Mouse (Mus musculus) adrenal gland, postnatal 14 days (tissue): ENCODE results near the gene Rock2. TPM values are rescaled to one million over a fixed set of nuclear protein-coding genes. Genes with fewer than 3 reads are reported as not detected.
"Not testable (repeated sequence)": the region's sequence is repeated elsewhere in the genome, so short reads cannot be mapped to it uniquely, and the experiment has no call there.

Experiments
- DNase-seq: peaks from one replicate; pipeline ENCODE4 v3.0.0; 2021; ENCODE audit warnings: mixed read lengths
- total RNA-seq: library from RNA; stranded (reverse); gene quantifications from 2 replicates; pipeline ENCODE4 v1.2.3, GENCODE M21; 2021

Gene Rock2
- total RNA-seq, 1 experiment from 2014 or later = 64.0 TPM

GRCm38 (mm10) chr12:16999739-17000497 lies 105.2 kb downstream of the Rock2 start, which contains the start of gene Pqlc3:
Gene Pqlc3, minus strand, starts transcription at chr12:17000408.
- peak; percentile 93 for DNase-seq

- DNase-seq = no peak
Measured at GRCm38 (mm10) chr12:17000628-17001027, 105.9 kb downstream of the Rock2 start.

- DNase-seq = no peak
Measured at GRCm38 (mm10) chr12:17001211-17001610, 106.5 kb downstream of the Rock2 start.

GRCm38 (mm10) chr12:17009466-17009865 lies 114.8 kb downstream of the Rock2 start:
- DNase-seq = no peak

GRCm38 (mm10) chr12:17011100-17011870 lies 116.6 kb downstream of the Rock2 start, which contains the start of gene 2410004P03Rik:
Gene 2410004P03Rik, minus strand, starts transcription at chr12:17011727.
- DNase-seq = peak; percentile 91

GRCm38 (mm10) chr12:17012067-17012899 lies 117.6 kb downstream of the Rock2 start:
- no peak for DNase-seq

- DNase-seq = no peak
Measured at GRCm38 (mm10) chr12:17015711-17016110, 121.0 kb downstream of the Rock2 start.

GRCm38 (mm10) chr12:17018468-17018867 lies 123.8 kb downstream of the Rock2 start:
- peak; percentile 67 for DNase-seq

GRCm38 (mm10) chr12:17021125-17021524 lies 126.4 kb downstream of the Rock2 start:
- DNase-seq = not testable (repeated sequence)

- no peak for DNase-seq
Measured at GRCm38 (mm10) chr12:17022145-17022544, 127.5 kb downstream of the Rock2 start.

GRCm38 (mm10) chr12:17024554-17025110 lies 129.9 kb downstream of the Rock2 start:
- no peak for DNase-seq

GRCm38 (mm10) chr12:17032694-17033463 lies 138.2 kb downstream of the Rock2 start:
- DNase-seq = peak; percentile 86

GRCm38 (mm10) chr12:17033464-17033841 lies 138.8 kb downstream of the Rock2 start:
- peak; percentile 7 for DNase-seq

- DNase-seq = no peak
Measured at GRCm38 (mm10) chr12:17034671-17035070, 140.0 kb downstream of the Rock2 start.

- peak; percentile 58 for DNase-seq
Measured at GRCm38 (mm10) chr12:17035128-17035527, 140.4 kb downstream of the Rock2 start.

GRCm38 (mm10) chr12:17036532-17036931 lies 141.8 kb downstream of the Rock2 start:
- no peak for DNase-seq

GRCm38 (mm10) chr12:17037053-17037610 lies 142.4 kb downstream of the Rock2 start:
- peak; percentile 13 for DNase-seq
